8 mouse cellular contexts compared by ENCODE assay signal in genomic region chr16:58514565-58514964, GRCm38 (mm10). TPM values are rescaled to one million over a fixed set of nuclear protein-coding genes. Genes with fewer than 3 reads are reported as not detected.
DNase-seq lines count a peak whose midpoint lies in the region; ATAC-seq lines count a peak whose summit lies in the region.

No protein-coding gene starts in this region.

- no peaks in the 10 kb centered on the region for H3K27me3 ChIP-seq in heart, embryonic 13.5 days (replicated peaks)
- H3K27me3 ChIP-seq in heart, embryonic 11.5 days (ENCODE audit: control insufficient read depth, insufficient read depth, low read length), result no peaks in the 10 kb centered on the region
- no peaks in the 10 kb centered on the region for H3K27me3 ChIP-seq in kidney, embryonic 16.5 days (ENCODE audit: insufficient read depth, low read length)
- no peaks in the 10 kb centered on the region for H3K27me3 ChIP-seq in forebrain, embryonic 16.5 days (replicated peaks; ENCODE audit: control insufficient read depth, insufficient read depth, low read length)
- H3K27me3 ChIP-seq in midbrain, embryonic 14.5 days (ENCODE audit: control insufficient read depth, insufficient read depth, low read length), result no peaks in the 10 kb centered on the region

- no peak; the same call in 1 of the 2 replicates for ATAC-seq in heart, embryonic 13.5 days (ENCODE audit: extremely low read depth, insufficient number of reproducible peaks, low FRiP score, low TSS enrichment)
- ATAC-seq in heart, embryonic 11.5 days (replicated peaks; ENCODE audit: insufficient number of reproducible peaks, low FRiP score, low TSS enrichment), result no peak
- ATAC-seq in kidney, embryonic 16.5 days (ENCODE audit: low FRiP score, low TSS enrichment), result no peak
- peak; percentile 67; the same call in 1 of the 2 replicates for ATAC-seq in monocyte, adult 5-6 weeks (replicated peaks; ENCODE audit: insufficient number of reproducible peaks, low FRiP score, low TSS enrichment, poor library complexity, severe bottlenecking)
- no peak for ATAC-seq in forebrain, embryonic 16.5 days
- ATAC-seq in midbrain, embryonic 14.5 days (ENCODE audit: low FRiP score, low TSS enrichment), result no peak

- H3K9ac ChIP-seq in heart, embryonic 13.5 days, result no peak overlapping the region
- H3K9ac ChIP-seq in heart, embryonic 11.5 days (ENCODE audit: low read depth, low read length), result no peak overlapping the region
- H3K9ac ChIP-seq in kidney, embryonic 16.5 days (replicated peaks; ENCODE audit: low read length), result no peak overlapping the region
- H3K9ac ChIP-seq in forebrain, embryonic 16.5 days (replicated peaks; ENCODE audit: low read depth, low read length), result no peak overlapping the region
- no peak overlapping the region for H3K9ac ChIP-seq in midbrain, embryonic 14.5 days (replicated peaks; ENCODE audit: low read length)

- 0 out of 2 replicates have a peak overlapping the region, but pooled peaks have one; percentile 4 for H3K4me2 ChIP-seq in heart, embryonic 13.5 days
- no peak overlapping the region for H3K4me2 ChIP-seq in heart, embryonic 11.5 days
- H3K4me2 ChIP-seq in kidney, embryonic 16.5 days (replicated peaks; ENCODE audit: low read depth, low read length), result no peak overlapping the region
- no peak overlapping the region for H3K4me2 ChIP-seq in forebrain, embryonic 16.5 days (ENCODE audit: low read length)
- no peak overlapping the region for H3K4me2 ChIP-seq in midbrain, embryonic 14.5 days (ENCODE audit: low read length)

- peaks cover 53% of the 10 kb centered on the region for H3K4me1 ChIP-seq in heart, embryonic 13.5 days
- peaks cover 35% of the 10 kb centered on the region for H3K4me1 ChIP-seq in heart, embryonic 11.5 days (ENCODE audit: control insufficient read depth, insufficient read depth, low read length)
- H3K4me1 ChIP-seq in kidney, embryonic 16.5 days (ENCODE audit: insufficient read depth, low read length), result peaks cover 46% of the 10 kb centered on the region
- H3K4me1 ChIP-seq in forebrain, embryonic 16.5 days (replicated peaks; ENCODE audit: control insufficient read depth, insufficient read depth, low read length), result peaks cover 3% of the 10 kb centered on the region; the same call in 1 of the 2 replicates
- H3K4me1 ChIP-seq in midbrain, embryonic 14.5 days (ENCODE audit: control insufficient read depth, insufficient read depth, low read length), result peaks cover 5% of the 10 kb centered on the region; the same call in 1 of the 2 replicates

- no peaks in the 10 kb centered on the region for H3K36me3 ChIP-seq in heart, embryonic 13.5 days
- H3K36me3 ChIP-seq in heart, embryonic 11.5 days (ENCODE audit: control insufficient read depth, insufficient read depth, low read length), result no peaks in the 10 kb centered on the region
- H3K36me3 ChIP-seq in kidney, embryonic 16.5 days (ENCODE audit: insufficient read depth, low read length), result no peaks in the 10 kb centered on the region
- no peaks in the 10 kb centered on the region for H3K36me3 ChIP-seq in forebrain, embryonic 16.5 days (ENCODE audit: control insufficient read depth, insufficient read depth)
- no peaks in the 10 kb centered on the region for H3K36me3 ChIP-seq in midbrain, embryonic 14.5 days (ENCODE audit: control insufficient read depth, insufficient read depth, low read length)

- no peak overlapping the region for H3K4me3 ChIP-seq in heart, embryonic 13.5 days
- no peak overlapping the region for H3K4me3 ChIP-seq in heart, embryonic 11.5 days (ENCODE audit: low read depth, low read length)
- H3K4me3 ChIP-seq in kidney, embryonic 16.5 days (ENCODE audit: low read length), result no peak overlapping the region
- H3K4me3 ChIP-seq in forebrain, embryonic 16.5 days (replicated peaks; ENCODE audit: low read length), result no peak overlapping the region
- no peak overlapping the region for H3K4me3 ChIP-seq in midbrain, embryonic 14.5 days (replicated peaks; ENCODE audit: low read depth, low read length)

- 0 out of 2 replicates have a peak overlapping the region, but pooled peaks have one; percentile 88 for H3K27ac ChIP-seq in heart, embryonic 13.5 days (replicated peaks)
- H3K27ac ChIP-seq in heart, embryonic 11.5 days (ENCODE audit: low read depth, low read length), result no peak overlapping the region
- peak overlapping the region; percentile 92 for H3K27ac ChIP-seq in kidney, embryonic 16.5 days (ENCODE audit: low read length)
- H3K27ac ChIP-seq in forebrain, embryonic 16.5 days (ENCODE audit: low read length), result no peak overlapping the region
- no peak overlapping the region for H3K27ac ChIP-seq in midbrain, embryonic 14.5 days (replicated peaks; ENCODE audit: low read depth, low read length)

- peak; percentile 41 for DNase-seq in brain, adult 2 months (ENCODE audit: low read depth, low spot score)
- no peak for DNase-seq in midbrain, embryonic 14.5 days
- DNase-seq in neural tube, embryonic 10.5 days (ENCODE audit: extremely low spot score, low spot score), result no peak

- H3K9me3 ChIP-seq in heart, embryonic 13.5 days, result no peaks in the 10 kb centered on the region
- H3K9me3 ChIP-seq in heart, embryonic 11.5 days (replicated peaks; ENCODE audit: control insufficient read depth, low read length), result no peaks in the 10 kb centered on the region
- no peaks in the 10 kb centered on the region for H3K9me3 ChIP-seq in kidney, embryonic 16.5 days (ENCODE audit: low read length)
- no peaks in the 10 kb centered on the region for H3K9me3 ChIP-seq in forebrain, embryonic 16.5 days (ENCODE audit: control insufficient read depth, low read length)
- H3K9me3 ChIP-seq in midbrain, embryonic 14.5 days (ENCODE audit: control insufficient read depth, low read length), result no peaks in the 10 kb centered on the region

- WGBS in heart, embryonic 13.5 days, result 62% methylated on average over 9 of the region's 9 CpGs
- 70% methylated on average over 9 of the region's 9 CpGs for WGBS in heart, embryonic 11.5 days (ENCODE audit: insufficient replicate concordance)
- whole genome bisulfite sequencing in kidney, embryonic 16.5 days, result 70% methylated on average over 9 of the region's 9 CpGs
- WGBS in forebrain, embryonic 16.5 days, result 89% methylated on average over 9 of the region's 9 CpGs
- WGBS in midbrain, embryonic 14.5 days, result 93% methylated on average over 9 of the region's 9 CpGs

RNA-seq across cellular contexts. Expression of gene St3gal6, which starts 9.5 kb away (rescaled TPM):
- polyA plus RNA-seq in heart, embryonic 13.5 days (2015; fragmentation: Nextera tagmentation; extraction: Ambion mirVana), result 13.8 and 16.0 TPM in 2 replicates
- 17.1 and 17.7 TPM in 2 replicates for polyA plus RNA-seq in heart, embryonic 11.5 days (2014; fragmentation: Nextera tagmentation; extraction: Ambion mirVana)
- polyA plus RNA-seq in kidney, embryonic 16.5 days (2015; fragmentation: Nextera tagmentation; extraction: Ambion mirVana), result 80.5 and 89.9 TPM in 2 replicates
- total RNA-seq in monocyte, adult 5-6 weeks (2017), result 43.7 to 77.1 TPM (median 49.8 TPM) in 3 replicates
- polyA plus RNA-seq in forebrain, embryonic 16.5 days (2015; fragmentation: Nextera tagmentation; extraction: Ambion mirVana), result 6.7 and 8.0 TPM in 2 replicates
- polyA plus RNA-seq in midbrain, embryonic 14.5 days (2014; fragmentation: Nextera tagmentation; extraction: Ambion mirVana), result 8.3 and 8.5 TPM in 2 replicates

Comparison
In these comparisons a context has a peak if more than half of its experiments do, and no peak if none do; other contexts are left out.
1. H3K27ac ChIP-seq: peak in heart, embryonic 13.5 days (single experiment) and kidney, embryonic 16.5 days (single experiment); none in heart, embryonic 11.5 days (single experiment), forebrain, embryonic 16.5 days (single experiment) and midbrain, embryonic 14.5 days (single experiment).